Mouse (Mus musculus) lung, postnatal 10 days (tissue): ENCODE results near the gene Ube3b.

Experiments
- DNase-seq: peaks from one replicate; pipeline ENCODE4 v3.0.0; 2021

Ube3b gene

DNA sequence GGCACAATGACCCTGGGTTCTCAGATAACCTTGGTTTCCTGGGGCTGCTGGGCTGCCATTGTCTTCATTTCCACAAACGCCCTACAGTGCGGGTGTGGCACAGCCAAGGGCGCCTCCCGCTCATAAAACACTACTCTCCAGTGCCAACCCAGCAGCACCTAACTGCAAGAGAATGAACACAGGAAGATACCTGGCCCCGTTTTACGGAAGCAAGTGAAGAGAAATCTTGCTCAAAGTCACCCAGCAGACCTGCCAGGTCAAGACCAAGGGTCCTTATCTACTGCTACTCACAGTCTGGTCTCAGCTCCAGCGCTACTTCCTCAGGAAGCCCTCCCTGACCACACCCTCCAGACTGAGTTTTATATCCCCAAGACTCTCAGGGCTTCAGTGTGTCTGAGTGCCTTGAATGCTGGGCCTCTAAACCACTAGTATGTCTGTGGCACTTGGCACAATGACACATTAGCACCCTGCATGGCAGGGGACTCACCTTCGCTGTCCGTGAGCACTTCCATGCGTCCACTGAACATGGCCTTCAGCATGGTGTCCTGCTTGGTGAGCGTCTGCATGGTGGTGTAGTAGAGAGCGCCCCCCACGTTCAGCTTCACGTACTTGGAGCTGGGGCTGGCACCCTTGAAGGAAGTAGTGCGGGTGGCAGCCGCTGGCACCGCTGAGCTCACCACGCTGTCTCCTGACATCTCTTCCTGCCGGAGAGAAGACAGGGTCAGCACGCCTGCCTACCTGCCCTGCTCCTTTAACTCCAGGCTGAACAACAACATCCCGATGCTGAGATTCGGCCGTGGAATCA is 5.8 kb upstream of the Ube3b start:
- peak; percentile 56 for DNase-seq

DNA sequence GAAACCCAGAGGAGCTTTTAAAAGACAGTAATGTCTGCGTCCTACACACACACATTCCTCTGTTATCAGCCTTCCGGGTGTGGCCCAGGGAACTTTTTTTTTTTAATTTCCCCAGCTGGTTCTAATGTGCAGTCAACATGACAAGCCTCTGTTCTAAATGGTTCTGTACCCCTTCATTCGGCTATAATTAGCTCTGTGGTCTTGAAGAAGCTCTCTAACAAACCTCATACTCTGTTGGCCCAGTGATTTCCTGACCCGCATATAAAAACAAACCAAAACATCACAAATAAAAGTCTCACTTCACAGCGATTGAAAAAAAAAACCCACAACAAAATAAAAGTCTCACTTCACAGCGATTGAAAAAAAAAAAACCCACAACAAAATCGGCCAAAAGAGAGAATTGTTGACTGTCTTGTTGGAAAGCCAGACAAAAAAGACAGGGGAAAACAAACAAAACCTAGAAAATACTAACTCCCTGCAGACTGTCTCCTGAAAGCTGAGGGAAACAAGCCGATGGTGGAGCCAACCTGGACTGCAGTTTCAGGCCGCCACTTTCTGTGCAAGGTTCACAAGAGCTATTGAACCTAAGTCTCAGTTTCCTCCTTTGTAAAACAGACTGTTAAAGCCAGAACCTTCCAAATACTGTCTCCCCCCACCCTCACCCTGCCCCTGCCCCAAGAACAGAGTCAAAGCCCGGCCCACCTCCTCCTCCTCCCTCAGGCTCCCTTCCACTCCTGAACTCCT is 2.1 kb upstream of the Ube3b start:
- peak; percentile 40 for DNase-seq

DNA sequence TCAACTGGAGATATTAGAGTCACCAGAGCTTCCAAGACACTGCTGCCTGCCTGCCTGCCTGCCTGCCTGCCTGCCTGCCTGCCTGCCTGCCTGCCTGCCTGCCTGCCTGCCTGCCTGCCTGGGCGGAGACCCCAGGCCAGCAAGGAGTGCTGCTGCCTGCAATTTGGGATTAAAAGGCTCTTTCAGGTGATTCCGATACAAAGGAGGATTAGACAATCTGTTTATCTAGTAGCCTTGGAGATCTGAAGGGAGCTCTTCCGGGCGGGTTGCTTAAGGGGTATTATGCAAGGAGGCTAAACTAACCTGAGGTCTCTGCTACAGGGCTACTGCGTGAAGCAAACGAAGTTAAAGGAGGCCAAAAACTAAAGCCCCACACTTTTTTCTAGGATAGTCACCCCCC is 1.5 kb upstream of the Ube3b start:
- no peak for DNase-seq

DNA sequence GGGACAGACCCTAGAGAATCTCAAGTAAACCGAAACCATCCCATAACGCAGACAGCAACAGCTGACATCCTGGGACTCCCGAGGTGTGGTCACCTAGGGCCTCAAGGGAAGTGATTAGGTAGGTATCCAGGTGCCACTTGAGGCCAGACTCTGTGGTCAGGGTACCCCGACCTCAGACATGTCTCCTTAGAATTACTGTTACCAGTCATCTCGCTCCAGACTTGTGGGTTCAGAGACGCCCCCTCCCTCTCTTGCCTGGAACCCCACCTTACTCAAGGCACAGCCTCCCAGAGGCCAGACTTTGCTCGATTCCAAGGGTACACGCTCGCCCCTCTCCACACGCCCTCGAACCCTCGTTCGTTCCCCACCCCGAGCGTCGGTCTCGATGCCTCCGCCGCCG is 644 bp upstream of the Ube3b start:
- DNase-seq: no peak

DNA sequence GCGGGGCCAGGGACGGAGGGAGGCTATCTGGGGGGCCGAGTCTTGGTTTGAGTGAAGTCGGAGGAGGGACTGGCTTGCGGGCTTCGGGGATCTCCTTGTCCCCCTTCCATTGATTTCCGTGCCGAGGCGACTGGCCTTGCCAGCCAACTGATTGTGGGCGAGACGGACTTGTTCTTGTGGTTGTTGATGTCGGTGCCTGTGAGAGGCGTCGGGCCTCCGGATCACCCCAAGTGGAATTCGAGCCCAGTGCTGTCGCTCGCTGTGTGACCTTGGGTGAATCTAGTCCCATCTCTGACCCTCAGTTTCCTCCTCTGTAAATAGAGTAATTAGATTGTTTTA is 575 bp downstream of the Ube3b start:
- DNase-seq: no peak

DNA sequence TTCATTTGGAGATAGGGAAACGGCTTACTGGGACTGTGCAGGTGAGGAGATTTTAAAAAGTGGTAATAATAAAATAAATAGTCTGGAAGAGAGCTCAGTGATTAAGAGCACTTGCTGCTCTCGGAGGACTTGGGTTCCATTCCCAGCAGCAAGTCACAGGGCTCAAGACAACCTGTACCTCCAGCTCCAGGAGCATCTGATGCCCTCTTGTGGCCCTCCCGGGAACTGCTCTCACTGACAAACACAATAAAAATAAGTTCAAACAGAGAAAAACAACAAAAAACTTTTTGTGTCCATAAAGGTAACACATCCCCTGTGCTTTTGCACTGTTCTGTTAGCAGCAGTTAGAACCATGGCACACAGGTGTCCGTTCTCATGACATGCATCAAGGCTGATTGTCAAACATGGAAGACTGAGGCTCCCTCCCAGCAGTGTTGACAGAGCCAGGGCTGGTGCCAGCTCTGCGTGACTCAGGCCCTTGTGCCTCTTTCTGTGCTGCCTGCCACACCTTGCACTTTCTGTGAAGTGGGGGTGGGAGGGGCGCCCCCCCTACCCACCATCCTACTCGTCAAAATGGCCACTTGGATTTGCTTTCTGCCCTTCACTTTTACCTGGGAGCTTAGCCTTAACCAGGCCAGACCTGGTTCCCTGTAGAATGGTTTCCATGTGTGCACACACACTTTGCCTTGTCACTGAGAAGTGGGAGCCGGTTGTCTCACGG is 2.9 kb downstream of the Ube3b start:
- DNase-seq: peak; percentile 56

DNA sequence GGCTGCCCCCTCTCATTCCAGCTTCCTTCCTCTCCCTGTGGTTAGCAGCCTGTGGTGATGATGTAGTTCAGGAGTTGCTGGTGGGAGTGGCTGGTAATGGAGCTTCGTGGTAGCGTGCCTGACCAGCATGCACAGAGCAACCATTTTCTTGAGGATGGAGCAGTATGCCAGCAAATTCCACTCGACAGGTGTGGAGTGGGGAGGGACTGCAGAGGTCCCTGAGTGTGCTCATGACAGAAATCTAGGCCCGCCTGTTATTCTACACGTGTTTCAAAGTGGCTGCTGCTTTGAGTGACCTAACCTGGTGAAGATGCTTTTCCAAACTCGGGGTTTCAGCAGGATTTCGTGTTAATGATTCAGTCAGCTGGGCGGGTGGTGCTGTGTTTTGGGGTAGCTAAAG is 4.0 kb downstream of the Ube3b start:
- DNase-seq: no peak

DNA sequence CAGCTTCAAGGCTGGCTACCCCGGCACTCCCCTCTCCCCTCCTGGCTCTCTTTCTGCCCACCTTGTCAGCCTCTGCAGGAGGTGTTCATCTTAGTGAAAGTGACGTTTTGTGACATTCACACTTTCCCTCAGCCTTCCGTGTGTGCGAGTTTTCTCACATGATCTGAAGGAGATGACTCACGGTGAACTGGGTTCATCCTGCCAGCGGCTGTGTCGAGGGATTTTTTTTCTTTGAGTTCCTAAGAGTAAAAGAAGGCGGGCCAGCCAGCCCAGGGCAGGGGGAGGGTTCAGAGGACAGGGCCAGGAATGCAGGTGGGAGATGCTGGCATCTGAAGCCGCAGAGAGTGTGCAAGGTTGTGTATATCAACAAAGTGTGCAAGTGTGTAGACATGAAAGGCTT is 12.8 kb downstream of the Ube3b start:
- DNase-seq: no peak

DNA sequence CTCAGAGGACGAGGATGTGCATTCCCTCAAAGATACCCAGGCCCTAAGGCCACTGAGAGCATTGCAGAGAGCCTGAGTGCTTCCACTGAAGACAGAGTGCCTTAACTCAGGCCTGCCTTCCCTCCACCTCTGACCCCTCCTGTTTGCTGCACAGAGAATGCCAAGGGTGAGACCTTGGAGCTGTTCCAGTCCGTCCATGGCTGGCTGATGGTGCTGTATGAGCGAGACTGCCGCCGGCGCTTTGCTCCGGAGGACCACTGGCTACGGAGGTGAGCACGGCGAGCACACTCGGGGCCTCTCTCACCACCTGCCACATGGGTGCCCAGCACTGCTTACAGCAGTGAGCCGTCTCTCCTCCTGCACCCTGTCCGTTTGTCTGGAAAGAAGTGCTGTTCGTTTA is 26.2 kb downstream of the Ube3b start:
- no peak for DNase-seq

DNA sequence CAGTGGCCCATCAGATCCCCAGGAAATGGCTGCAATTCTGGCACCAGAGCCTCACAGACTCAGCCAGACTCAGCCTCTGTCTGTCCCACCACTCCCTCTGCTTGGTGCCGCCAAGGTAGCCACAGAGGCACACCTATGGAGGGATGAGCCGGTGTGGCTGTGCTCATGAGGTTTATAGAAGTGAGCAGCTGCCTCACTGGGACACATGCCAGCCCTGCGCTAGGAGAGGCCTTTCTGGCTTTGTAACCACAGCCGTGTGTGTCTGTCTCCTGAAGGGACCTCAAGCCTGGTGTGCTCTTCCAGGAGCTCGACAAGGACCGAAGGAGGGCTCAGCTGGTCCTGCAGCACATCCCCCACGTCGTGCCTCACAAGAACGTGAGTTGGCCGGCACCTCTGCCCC is 26.9 kb downstream of the Ube3b start:
- DNase-seq: no peak

DNA sequence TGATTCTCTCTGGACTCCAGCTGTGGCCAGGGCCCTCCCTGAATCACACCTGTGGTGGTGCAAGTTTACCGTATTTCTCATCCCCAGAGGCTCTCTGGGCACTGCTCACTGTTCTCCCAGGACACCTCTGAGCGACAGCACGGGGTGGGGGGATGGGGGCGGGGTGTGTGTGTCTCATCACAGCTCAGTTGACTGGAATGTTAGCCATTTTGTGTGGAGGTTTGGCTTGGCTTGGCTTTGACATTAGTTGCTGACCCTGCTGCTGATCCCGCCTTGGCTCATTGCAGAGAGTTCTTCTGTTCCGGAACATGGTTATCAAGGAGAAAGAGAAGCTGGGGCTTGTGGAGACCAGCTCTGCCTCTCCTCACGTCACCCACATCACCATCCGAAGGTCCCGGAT is 27.4 kb downstream of the Ube3b start:
- peak; percentile 38 for DNase-seq

DNA sequence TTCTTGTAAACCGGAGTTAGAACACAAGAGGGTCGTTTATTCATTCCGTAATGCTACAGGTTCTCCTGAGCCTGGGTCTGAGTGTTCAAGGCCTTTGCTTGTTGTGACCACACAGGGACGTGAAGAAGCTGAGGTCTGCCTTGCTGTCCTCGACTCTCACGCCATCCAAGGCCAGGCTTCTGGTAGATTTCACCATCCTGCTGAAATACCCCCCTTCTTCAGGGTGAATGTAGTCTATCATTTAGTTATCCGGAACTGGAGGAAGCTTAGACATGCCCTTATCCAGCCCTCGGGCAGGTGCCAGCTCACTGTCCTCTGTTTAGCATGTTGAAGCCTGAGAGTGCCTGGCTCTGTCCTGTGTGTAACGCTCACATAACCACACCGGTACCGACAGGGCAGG is 28.4 kb downstream of the Ube3b start:
- DNase-seq: no peak

DNA sequence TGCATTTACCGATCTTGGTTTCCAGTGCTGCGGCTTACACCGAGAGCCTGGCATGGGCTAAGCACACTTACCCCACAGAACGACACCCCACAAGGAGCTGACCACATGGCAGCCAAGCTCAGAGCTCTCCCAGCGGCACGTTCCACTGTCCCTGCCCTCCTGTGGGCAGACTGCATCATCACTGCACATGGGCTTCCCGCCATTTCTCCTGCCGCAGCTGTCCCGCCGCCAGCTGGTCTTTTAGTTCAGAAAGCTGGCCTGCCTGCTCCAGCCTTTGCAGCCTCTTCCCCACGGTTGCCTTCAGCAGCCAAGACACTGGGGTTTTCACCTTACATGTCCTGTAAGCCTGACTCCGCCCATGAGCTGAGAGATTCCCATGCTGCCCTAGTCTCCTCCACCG is 30.0 kb downstream of the Ube3b start:
- DNase-seq: no peak

DNA sequence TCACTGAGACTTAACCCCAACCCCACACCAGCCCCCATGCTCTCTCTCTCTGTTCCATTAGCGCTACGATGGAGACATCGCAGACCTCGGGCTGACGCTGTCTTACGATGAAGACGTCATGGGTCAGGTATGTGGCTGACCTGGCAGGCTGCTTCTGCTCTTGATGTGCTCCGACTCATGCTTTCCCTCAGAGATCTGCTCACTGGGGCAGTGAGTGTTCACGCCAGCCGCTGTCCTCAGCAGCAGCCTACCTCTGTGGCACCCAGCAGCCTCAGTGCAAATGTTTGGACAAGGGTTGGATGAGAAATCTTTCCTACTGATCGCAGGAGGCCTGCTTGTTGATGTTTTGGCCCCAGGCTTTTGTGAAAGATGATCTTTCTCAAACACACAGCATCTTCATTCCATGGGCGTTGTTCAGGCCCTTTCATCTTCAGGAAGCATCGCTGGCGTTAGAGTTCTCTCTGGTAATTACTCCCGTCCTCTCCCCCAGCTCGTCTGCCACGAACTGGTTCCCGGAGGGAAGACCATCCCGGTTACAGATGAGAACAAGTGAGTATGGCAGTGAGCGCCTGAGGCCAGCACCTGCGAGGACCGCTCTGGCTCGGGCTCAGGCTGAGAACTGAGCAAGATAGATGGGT is 32.1 kb downstream of the Ube3b start:
- DNase-seq: peak; percentile 45

DNA sequence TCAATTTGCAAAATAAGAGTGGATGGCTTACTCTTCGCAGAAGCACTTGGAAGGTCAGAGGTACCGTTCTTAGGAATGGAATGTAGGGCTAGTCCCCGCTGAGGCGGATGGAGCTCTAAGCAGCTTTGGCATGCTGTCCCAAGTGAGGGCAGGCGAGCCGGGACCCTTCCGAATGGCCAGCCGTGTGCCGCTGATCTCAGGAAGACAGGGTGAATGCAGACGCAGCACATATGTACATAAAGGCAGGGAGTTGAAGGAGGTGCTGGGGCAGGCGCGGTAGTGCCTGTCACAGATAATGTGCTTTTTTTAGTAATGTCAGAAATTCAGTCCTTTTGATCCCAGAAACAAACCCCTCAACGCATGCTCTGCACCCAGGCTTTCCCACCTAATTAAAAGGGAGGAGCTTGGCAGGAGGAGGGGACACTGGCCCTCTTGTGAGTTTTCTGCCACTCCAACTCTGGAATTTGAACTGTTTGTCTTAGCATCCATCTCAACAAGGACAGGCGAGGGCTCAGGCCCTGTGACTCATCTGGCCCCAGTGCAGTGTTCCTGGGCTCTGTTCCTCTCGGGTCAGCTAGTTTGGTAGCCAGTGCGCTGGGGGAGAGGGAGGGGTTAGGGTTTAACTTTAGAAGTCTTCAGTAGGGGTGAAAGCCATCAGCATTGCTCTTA is 32.8 kb downstream of the Ube3b start:
- DNase-seq: peak; percentile 81

DNA sequence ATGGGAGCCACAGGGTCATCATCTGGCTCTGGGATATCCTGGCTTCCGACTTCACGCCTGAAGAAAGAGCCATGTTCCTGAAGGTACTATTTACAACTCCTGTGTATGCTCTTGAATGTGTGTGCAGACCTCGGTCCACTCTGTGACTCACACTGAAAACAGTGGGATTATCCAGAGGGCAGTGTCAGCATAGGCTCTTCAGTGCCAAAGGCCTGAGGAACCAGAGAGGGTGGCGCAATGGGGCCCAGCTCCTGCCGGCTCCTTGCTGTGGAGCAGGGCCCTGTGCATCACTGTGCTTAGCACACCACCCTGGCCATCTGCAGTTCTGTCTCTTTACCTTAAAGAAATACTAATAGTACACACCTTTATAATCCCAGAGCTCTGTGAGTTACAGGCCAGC is 35.2 kb downstream of the Ube3b start:
- DNase-seq: no peak

DNA sequence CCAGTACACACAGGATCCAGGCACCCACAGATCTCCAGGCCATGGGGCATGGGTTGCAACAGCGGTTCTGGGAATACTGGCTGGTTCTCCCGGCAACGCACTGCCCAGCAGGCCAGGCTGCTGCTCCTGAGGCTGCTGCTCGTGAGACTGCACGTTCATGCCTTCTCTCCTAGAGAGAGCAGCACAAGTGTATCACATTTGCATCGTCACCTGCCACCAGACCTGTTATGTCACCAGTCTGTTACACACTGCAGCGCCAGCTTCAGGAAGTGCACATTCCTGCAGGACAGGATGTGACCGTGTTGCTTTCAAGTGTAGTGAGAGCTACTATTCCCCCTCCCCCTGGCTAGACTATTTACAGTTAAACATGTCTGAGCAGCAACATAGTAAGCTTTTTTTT is 36.4 kb downstream of the Ube3b start:
- no peak for DNase-seq

DNA sequence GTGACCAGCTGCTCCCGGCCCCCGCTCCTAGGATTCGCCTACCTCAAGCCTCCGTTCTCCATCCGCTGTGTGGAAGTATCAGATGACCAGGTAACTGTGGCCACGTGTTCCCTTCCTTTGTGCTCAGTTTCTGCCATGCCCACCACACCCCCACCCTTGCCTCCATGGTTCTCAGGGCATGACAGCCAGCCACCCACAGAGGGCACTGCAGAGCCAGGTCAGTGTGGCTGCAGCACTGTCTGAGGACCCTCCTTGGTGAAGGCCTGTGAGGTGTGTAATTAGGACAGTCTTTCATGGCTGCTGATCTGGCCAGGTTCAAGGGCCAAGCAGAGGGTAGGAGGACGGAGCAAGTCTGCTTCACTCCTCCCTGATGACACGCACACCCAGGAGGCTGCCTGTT is 38.1 kb downstream of the Ube3b start:
- DNase-seq: no peak

DNA sequence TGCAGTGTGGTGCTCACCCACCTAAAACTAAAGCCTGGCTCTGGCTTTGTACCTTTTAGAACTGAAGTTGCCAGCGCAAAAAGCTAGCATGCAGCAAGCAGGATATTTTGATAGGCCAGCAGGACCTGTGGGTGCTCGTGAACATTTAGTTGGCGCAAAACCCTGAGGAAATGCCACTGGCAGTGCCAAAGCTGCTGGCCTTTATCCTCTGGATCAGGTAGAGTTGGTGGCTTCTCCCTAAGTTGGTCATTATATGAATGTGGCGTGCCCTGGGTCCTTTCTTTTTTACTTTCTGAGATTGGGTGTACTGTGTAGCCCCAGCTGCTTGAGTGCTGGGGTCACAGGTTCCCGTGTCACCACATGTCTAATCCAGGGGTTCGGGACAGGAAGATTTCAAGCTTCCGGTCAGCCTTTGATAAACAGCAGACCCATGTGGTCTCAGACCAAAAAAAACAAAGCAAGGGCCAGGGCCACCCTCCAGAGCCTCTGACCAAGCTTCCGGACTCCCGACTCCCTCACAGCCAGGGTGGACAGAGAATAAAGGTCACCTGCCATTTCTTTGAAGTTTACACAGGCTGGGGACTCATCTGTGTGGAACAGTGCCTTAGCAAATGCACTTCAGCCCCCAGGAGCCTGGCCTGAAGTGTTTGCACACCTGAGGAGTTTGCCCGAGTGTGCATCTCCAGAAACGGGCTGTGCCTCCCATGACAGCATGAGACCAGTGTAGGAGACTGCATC is 41.3 kb downstream of the Ube3b start:
- DNase-seq: peak; percentile 28

DNA sequence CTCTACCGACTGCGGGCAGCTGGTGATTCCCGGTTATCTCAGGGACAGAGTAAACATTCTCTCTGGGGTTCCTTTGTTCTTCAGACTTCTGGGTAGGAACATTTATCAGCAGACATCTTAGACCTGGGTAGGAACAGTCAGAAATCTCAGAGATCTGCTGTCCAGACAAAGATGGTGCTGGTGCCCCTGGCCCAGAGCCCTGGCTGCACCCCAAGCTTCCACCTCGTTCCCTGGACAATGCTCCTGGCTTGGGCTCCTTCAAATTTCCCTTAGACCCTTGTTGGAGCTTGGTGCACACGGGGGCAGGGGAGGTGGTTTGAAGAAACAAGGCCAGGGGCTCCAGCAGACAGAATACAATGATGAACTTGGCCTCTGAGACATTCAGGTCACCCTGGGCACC is 42.2 kb downstream of the Ube3b start:
- no peak for DNase-seq

DNA sequence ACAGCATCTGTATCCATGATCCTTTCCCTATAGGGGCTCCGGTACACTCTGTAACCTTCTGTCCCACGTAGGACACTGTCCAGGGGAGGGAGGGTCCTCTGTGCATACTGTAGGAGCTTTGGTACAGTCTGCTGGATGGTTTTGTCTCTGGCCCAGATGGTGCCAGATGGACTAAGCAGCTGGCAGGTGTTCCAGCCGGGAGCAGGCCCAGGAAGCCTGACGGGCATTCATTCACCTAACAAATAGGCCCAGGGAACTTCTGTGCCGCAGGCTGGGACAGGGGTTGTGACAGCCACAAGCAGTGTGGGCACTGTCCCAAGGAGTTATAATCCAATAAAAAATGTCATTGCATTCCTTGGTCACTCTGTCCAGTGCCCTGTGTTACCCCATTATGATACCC is 43.6 kb downstream of the Ube3b start:
- DNase-seq: no peak

DNA sequence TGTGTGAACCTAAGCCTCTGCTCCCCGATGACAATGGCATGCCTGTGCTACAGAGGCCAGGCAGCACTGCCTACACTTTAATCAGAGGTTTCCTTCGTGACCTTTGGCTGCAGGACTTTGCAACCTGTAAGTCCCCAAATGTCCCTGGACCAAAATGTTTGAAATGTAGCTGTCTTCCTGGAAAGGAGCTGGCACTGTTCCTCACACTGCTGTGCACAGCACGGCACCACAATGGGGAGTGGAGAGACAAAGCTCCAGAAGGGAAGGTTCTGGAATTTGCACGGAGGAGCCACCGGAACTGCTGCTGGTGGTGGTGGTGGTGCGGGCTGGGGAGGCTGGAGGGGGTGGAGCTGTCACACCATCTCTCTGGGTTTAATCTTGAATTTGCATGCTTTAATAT is 46.3 kb downstream of the Ube3b start:
- no peak for DNase-seq
